Mouse (Mus musculus) heart, embryonic 15.5 days (tissue): ENCODE measurements at regions not wholly inside any gene's neighbourhood (a gene's known extent, or its start where the extent isn't known, plus 50 kb on each side); places are given as distances from the start of the nearest gene placed in this dataset.

ENCODE experiments used
- ATAC-seq: fragments of 200-750 bp; cut with Nextera tagmentation; replicated peaks from 2 replicates; pipeline ENCODE4 v1.8.0; 2017; ENCODE audit warnings: low read depth, moderate TSS enrichment; ENCODE audit not compliant: insufficient number of reproducible peaks, insufficient read depth, low FRiP score
- H3K27ac ChIP-seq: fragments of 300-500 bp; sonication (generic); 2 replicates; pipeline ENCODE4 v1.5.1; 2015; ENCODE audit warnings: mild to moderate bottlenecking, inconsistent platforms
- H3K27me3 ChIP-seq: fragments of 300-500 bp; sonication (generic); 2 replicates; pipeline ENCODE4 v1.6.1; 2015; ENCODE audit warnings: inconsistent platforms
- H3K36me3 ChIP-seq: fragments of 300-500 bp; sonication (generic); 2 replicates; pipeline ENCODE4 v1.6.1; 2015; ENCODE audit warnings: mild to moderate bottlenecking, inconsistent platforms
- H3K4me1 ChIP-seq: fragments of 300-500 bp; sonication (generic); replicated peaks from 2 replicates; pipeline ENCODE4 v1.6.1; 2015; ENCODE audit warnings: inconsistent platforms
- H3K4me2 ChIP-seq: fragments of 300-500 bp; sonication (generic); 2 replicates; pipeline ENCODE4 v1.6.1; 2015; ENCODE audit warnings: inconsistent platforms, mild to moderate bottlenecking, moderate library complexity
- H3K4me3 ChIP-seq: fragments of 300-500 bp; sonication (generic); 2 replicates; pipeline ENCODE4 v1.5.1; 2015; ENCODE audit warnings: mild to moderate bottlenecking, inconsistent platforms
- H3K9ac ChIP-seq: fragments of 300-500 bp; sonication (generic); 2 replicates; pipeline ENCODE4 v1.6.1; 2015; ENCODE audit warnings: mild to moderate bottlenecking, inconsistent platforms
- H3K9me3 ChIP-seq: fragments of 300-500 bp; sonication (generic); replicated peaks from 2 replicates; pipeline ENCODE4 v1.6.1; 2016; ENCODE audit warnings: inconsistent platforms
- WGBS: fragments of 180-500 bp; shearing (Covaris S2); methylation state at CpG from one replicate; pipeline ENCODE4 v1.1.7; 2015; ENCODE audit warnings: mixed read lengths; 5-methylcytosine and 5-hydroxymethylcytosine counted together

DNA sequence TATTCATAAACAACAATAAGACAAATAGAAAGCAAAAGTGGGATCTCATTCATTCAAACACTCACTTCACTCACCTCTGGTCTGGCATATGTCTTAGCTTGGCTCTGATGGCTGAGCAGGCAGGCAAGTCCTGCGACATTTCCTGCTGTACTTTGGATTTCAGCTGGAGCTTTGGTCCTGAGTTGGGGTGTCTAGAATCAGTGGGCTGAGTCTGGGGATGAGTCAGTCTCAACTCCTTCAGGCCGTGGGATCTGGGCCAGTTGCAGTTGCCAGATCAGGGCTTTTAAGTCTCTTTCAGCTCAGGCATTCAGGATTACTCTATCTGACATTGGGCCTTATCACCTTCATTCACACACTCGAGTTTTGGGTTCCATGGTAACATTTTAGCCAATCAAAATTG lies 454.1 kb downstream of the Adra2a start:
- 33% methylated on average over 3 of the region's 3 CpGs for WGBS
- ATAC-seq: no peak
- Histone ChIP-seq H3K4me2 (no peak overlapping the region), H3K9ac (no peak overlapping the region), H3K27me3 (no peaks in the 10 kb centered on the region), H3K4me1 (no peaks in the 10 kb centered on the region), H3K9me3 (no peaks in the 10 kb centered on the region), H3K4me3 (no peak overlapping the region), H3K27ac (no peak overlapping the region), H3K36me3 (no peaks in the 10 kb centered on the region)

DNA sequence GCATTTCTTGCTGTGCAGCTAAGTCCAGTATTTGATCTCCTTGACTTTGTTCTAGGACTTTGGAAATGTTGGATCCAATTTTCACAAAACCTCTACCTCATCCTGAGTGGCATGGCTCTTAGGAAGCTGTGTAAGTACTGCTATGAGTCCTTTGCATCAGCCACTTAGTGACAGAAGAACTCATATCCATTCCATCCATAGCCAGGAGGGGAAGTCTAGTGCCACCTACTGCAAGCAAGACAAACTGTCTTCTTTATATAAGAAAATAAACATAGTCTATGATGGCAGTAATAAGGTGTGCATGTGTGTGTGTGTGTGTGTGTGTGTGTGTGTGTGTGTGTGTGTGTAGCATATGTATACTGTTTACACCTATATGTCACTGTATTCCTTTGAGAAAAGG lies 489.9 kb downstream of the Adra2a start:
- Histone ChIP-seq H3K4me1 (no peaks in the 10 kb centered on the region), H3K27ac (no peak overlapping the region), H3K36me3 (no peaks in the 10 kb centered on the region), H3K27me3 (no peaks in the 10 kb centered on the region), H3K4me2 (no peak overlapping the region), H3K9me3 (no peaks in the 10 kb centered on the region), H3K9ac (no peak overlapping the region), H3K4me3 (no peak overlapping the region)
- ATAC-seq: no peak

DNA sequence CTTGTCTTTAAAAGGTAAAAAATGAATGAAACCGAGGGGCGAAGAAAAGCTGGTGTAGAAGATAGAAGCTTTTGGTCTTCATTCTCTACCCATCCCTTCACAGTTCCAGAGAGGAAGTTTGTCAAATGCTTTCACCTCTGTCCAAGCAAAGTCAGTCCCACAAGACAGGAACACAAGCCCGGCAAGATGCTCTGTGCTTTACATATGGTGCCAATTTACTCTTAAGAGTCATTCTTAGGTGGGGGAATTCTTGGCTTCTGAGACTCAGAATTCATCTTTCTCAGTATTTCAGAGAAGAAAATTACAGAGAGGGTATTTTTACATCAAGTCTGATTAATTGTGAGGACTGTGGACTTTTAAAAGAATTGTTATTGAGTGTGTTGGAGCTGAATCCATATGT lies 511.4 kb downstream of the Adra2a start:
- Histone ChIP-seq H3K4me2 (no peak overlapping the region), H3K9me3 (0 out of 2 replicates have a peak, but pooled peaks cover 2% of the 10 kb centered on the region), H3K4me1 (no peaks in the 10 kb centered on the region), H3K9ac (no peak overlapping the region), H3K36me3 (no peaks in the 10 kb centered on the region), H3K27me3 (no peaks in the 10 kb centered on the region), H3K27ac (no peak overlapping the region), H3K4me3 (no peak overlapping the region)
- ATAC-seq: no peak
- 79% methylated on average over 3 of the region's 3 CpGs for WGBS

DNA sequence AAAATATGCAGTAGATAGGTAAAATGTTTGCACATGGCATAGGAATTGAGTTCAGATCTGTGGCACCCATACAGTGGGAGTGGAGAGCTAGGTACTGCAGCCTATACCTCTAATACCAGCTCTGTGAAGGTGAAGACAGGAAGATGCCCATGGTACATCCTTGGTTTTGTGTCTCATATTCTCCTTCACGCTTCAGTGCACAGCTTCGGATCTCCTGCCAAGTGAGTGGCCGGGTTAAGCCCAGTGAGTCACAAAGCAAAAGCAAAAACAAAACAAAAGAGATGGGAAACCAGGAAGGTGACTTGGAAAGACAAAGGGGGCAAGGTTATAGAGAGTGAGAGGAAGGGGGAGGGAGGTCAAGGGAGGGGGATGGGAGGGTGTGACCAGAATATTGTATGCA lies 514.0 kb downstream of the Adra2a start:
- Histone ChIP-seq H3K4me2 (no peak overlapping the region), H3K4me1 (no peaks in the 10 kb centered on the region), H3K9ac (no peak overlapping the region), H3K27me3 (no peaks in the 10 kb centered on the region), H3K27ac (no peak overlapping the region), H3K36me3 (no peaks in the 10 kb centered on the region), H3K4me3 (no peak overlapping the region), H3K9me3 (no peaks in the 10 kb centered on the region)
- no peak for ATAC-seq
- 82% methylated on average over 3 of the region's 3 CpGs for WGBS

- Histone ChIP-seq H3K36me3 (no peaks in the 10 kb centered on the region), H3K27me3 (no peaks in the 10 kb centered on the region), H3K4me2 (no peak overlapping the region), H3K9me3 (no peaks in the 10 kb centered on the region), H3K9ac (no peak overlapping the region), H3K27ac (no peak overlapping the region), H3K4me3 (no peak overlapping the region), H3K4me1 (no peaks in the 10 kb centered on the region)
- no peak for ATAC-seq
- WGBS: 77% methylated on average over 2 of the region's 2 CpGs
These were observed 539.6 kb downstream of the Adra2a start for GRCm38 (mm10) chr19:54583574-54583973.

DNA sequence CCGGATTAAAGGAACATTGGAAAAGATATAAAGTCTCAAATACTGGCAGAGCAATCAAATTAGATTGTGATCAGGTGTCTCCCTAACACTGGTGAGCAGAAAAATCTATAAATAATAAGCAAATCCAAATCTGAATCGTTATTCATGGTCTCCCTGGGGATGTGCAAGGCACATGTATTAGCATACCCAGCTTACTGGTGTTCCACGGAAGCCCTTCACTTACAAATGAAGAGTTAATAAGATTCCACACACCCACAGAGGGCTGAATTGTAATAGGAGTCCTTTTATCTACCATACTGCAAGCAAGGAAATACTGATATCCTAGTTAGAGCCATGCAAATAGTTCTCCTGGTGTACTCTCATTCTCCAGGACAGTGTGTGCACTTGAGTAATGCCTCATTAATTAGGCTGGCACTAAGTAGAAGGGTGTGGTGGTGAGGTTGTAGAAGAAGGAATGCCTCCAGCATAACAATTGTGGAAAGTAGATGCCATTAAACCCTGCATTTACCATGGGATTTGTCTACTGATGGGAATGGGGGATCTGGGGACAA lies 540.8 kb downstream of the Adra2a start:
- WGBS: 70% methylated on average over 3 of the region's 3 CpGs
- ATAC-seq: no peak

GRCm38 (mm10) chr19:54585326-54585725 lies 541.4 kb downstream of the Adra2a start:
- Histone ChIP-seq H3K9ac (no peak overlapping the region), H3K27ac (no peak overlapping the region), H3K36me3 (no peaks in the 10 kb centered on the region), H3K4me3 (no peak overlapping the region), H3K27me3 (no peaks in the 10 kb centered on the region), H3K4me1 (no peaks in the 10 kb centered on the region), H3K9me3 (no peaks in the 10 kb centered on the region), H3K4me2 (no peak overlapping the region)
- no peak for ATAC-seq
- 54% methylated on average over 1 of the region's 1 CpGs for WGBS

More for the DNA sequence above, 540.8 kb downstream of the Adra2a start:
- H3K27ac ChIP-seq: no peak overlapping the region
- H3K36me3 ChIP-seq: no peaks in the 10 kb centered on the region
- no peaks in the 10 kb centered on the region for H3K9me3 ChIP-seq
- no peak overlapping the region for H3K9ac ChIP-seq
- no peak overlapping the region for H3K4me2 ChIP-seq
- H3K4me1 ChIP-seq: no peaks in the 10 kb centered on the region
- H3K4me3 ChIP-seq: no peak overlapping the region
- H3K27me3 ChIP-seq: no peaks in the 10 kb centered on the region

DNA sequence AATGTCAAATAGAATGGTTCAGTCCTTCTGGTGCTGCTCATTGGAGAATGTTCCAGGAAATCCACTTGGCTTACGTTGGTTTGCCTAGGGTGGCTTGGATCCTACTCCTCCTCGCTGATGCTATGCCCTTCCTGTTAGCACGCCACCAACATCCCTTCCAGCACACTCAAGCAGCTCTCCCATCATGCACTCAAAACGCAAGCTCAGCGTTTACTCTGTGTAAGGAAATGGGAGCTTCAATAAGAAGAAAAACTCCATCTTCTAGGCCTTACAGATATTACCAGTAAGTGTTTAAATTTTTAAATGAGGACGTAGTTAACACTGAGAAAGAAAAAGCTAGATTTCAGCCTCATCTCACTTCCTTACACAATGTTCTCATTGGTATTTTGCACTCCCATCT lies 523.7 kb downstream of the Gpam start:
- Histone ChIP-seq H3K9ac (no peak overlapping the region), H3K4me3 (no peak overlapping the region), H3K4me1 (no peaks in the 10 kb centered on the region), H3K27ac (no peak overlapping the region), H3K36me3 (no peaks in the 10 kb centered on the region), H3K9me3 (no peaks in the 10 kb centered on the region), H3K27me3 (no peaks in the 10 kb centered on the region), H3K4me2 (no peak overlapping the region)
- WGBS: 76% methylated on average over 6 of the region's 6 CpGs
- no peak for ATAC-seq

DNA sequence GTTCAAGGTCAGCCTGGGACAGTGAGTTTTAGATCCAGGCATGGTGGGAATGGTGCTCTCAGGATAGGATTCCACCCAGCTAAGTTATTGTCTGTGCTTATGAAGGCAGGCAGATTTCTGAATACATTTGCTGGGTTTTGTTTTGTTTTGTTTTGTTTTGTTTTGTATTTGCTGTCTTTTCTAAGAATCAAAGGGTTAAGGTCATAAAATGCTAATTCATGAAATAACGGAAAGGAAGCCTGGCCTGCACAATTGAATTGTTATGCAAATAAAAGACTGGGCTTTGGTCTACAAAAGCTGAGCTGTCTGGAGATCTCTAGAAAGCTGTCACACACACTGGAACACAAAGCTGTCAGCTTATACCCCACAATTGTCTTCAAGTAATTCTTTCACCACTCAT lies 521.7 kb downstream of the Gpam start:
- no peaks in the 10 kb centered on the region for H3K27me3 ChIP-seq
- ATAC-seq: no peak
- H3K4me2 ChIP-seq: no peak overlapping the region
- H3K36me3 ChIP-seq: no peaks in the 10 kb centered on the region
- no peak overlapping the region for H3K9ac ChIP-seq
- H3K27ac ChIP-seq: no peak overlapping the region
- no peak overlapping the region for H3K4me3 ChIP-seq
- H3K4me1 ChIP-seq: no peaks in the 10 kb centered on the region
- H3K9me3 ChIP-seq: no peaks in the 10 kb centered on the region
- WGBS: 90% methylated on average over 1 of the region's 1 CpGs

- Histone ChIP-seq H3K4me3 (no peak overlapping the region), H3K4me2 (no peak overlapping the region), H3K27ac (no peak overlapping the region), H3K27me3 (no peaks in the 10 kb centered on the region), H3K9ac (no peak overlapping the region), H3K36me3 (no peaks in the 10 kb centered on the region), H3K4me1 (no peaks in the 10 kb centered on the region), H3K9me3 (no peaks in the 10 kb centered on the region)
- 39% methylated on average over 4 of the region's 4 CpGs for WGBS
- ATAC-seq: no peak
These were observed 510.1 kb downstream of the Gpam start for GRCm38 (mm10) chr19:54616924-54617323.
